Mouse (Mus musculus): Measurements from ENCODE around the gene Gm10358. TPM values are rescaled to one million over a fixed set of nuclear protein-coding genes. Genes with fewer than 3 reads are reported as not detected.
"Not testable (repeated sequence)": the region's sequence is repeated elsewhere in the genome, so short reads cannot be mapped to it uniquely, and the experiment has no call there.

The Gm10358 gene
- polyA plus RNA-seq (2015; fragmentation: Nextera tagmentation; extraction: Ambion mirVana), result 0.08 TPM in 1 of 2 replicates, not detected in the other

DNA sequence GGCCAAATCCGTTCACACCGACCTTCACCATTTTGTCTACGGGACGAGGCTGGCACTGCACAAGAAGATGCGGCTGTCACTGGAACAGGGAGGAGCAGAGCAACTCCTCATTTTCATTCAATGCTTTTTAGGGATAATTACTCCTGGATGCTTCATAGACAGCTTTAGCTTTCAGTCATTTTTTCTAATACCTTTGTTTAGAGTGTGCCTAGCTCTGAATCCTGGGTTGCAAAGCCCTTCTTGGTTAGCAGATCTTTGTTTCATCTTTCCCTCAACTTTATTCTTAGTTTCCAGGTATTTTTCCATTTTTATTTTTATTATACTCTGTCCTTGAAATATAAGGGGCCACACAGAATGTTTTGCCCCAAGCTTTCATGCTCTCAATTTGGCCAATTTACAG lies at the start of gene Gm10358:
Gene Gm10358, minus strand, starts transcription at position 101 of the 400 bp plus-strand sequence.
- no peak within 1 kb of the TSS for H3K4me3 ChIP-seq (replicated peaks)
- no peak for ATAC-seq (ENCODE audit: insufficient read depth)
- H3K27me3 ChIP-seq, result no peaks in the 10 kb centered on the region
- no peaks in the 10 kb centered on the region for H3K36me3 ChIP-seq (replicated peaks)
- WGBS (ENCODE audit: insufficient replicate concordance), result 79% methylated on average over 5 of the region's 5 CpGs
- H3K9me3 ChIP-seq (replicated peaks), result no peaks in the 10 kb centered on the region
- no peak within 1 kb of the TSS for H3K4me2 ChIP-seq
- no peaks in the 10 kb centered on the region for H3K4me1 ChIP-seq (replicated peaks)
- H3K9ac ChIP-seq, result no peak within 1 kb of the TSS
- no peak within 1 kb of the TSS for H3K27ac ChIP-seq (replicated peaks)

DNA sequence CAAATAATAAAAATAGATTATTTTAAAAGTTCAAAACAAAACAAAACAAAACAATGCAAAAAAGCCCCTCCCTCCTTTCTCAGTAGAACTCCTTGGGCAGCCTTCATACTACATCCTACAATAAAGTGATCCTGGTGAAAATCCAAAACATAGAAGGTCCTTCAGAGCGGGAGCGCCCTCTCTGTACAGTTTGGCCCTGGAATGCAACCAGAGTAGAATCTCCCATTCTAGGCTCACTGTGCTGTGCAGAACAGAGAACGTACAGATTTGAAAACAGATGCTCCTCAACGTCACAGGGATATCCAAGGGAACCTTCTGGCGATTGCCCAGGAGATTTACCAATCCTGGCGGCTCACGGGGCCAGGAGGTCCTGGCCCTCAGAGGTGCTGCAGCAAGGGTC lies 42.0 kb upstream of the Gm10358 start, which contains the start of gene Iqcm:
Gene Iqcm, plus strand, starts transcription at position 301 of the 400 bp plus-strand sequence.
- 59% methylated on average over 7 of the region's 7 CpGs for WGBS (ENCODE audit: insufficient replicate concordance)
- Histone ChIP-seq H3K4me3 (replicated peaks) (no peak within 1 kb of the TSS), H3K4me1 (replicated peaks) (no peaks in the 10 kb centered on the region), H3K36me3 (replicated peaks) (no peaks in the 10 kb centered on the region), H3K27me3 (no peaks in the 10 kb centered on the region), H3K9ac (no peak within 1 kb of the TSS), H3K4me2 (no peak within 1 kb of the TSS), H3K9me3 (replicated peaks) (no peaks in the 10 kb centered on the region), H3K27ac (replicated peaks) (no peak within 1 kb of the TSS)
- ATAC-seq (ENCODE audit: insufficient read depth), result no peak

DNA sequence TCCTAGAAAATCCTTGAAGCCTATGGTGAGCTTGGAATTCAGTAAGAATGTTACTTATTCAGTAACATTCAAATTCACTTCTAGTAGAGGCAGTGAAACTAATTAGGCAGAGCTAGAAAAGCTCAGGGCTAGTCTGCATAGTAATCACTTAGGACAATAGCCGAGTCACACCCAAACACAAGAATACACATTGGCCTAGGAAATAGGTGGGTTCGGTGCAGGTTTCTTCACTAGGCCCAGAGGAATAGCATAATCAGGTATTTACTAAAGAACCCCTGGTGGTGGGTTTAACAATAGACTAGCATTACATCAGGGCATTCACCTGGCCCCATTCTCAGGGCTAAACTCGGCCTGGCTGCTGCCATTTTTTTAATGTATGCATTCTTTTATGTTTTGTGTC lies 9.3 kb upstream of the Gm10358 start:
- 54% methylated on average over 3 of the region's 3 CpGs for WGBS (ENCODE audit: insufficient replicate concordance)
- ATAC-seq (ENCODE audit: insufficient read depth); H3K4me1 ChIP-seq (replicated peaks); H3K4me2 ChIP-seq; H3K36me3 ChIP-seq (replicated peaks); H3K9ac ChIP-seq; H3K9me3 ChIP-seq (replicated peaks); H3K27ac ChIP-seq (replicated peaks); H3K27me3 ChIP-seq; H3K4me3 ChIP-seq (replicated peaks): not testable (repeated sequence)

DNA sequence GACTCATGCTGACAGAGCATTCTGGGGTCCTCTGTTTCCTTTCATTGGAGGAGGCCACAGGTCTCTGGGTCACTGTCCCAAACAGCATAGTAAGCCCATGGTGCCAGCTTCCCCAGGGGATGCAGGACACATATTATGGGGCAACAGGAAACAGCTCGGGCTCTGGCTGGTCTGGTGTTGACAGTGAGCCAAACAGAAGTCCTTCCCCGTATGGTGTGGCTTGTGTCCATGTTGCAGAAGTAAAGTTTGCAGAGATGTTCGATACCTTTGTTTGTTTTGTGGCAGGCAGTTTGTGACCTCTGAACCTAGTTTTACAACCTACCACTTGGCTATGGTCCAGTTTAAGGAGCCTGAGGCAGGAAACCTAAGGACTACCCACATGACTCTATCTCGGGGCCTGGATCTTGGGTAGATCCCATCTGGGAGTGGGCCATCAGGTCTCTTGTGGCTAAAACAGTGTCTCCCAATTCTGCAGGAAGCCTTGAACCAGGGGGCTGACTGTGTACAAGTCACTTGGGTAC lies 21.6 kb downstream of the Gm10358 start:
- 55% methylated on average over 4 of the region's 4 CpGs for WGBS (ENCODE audit: insufficient replicate concordance)
- H3K27me3 ChIP-seq, result no peaks in the 10 kb centered on the region
- no peak overlapping the region for H3K4me2 ChIP-seq
- H3K9me3 ChIP-seq (replicated peaks), result no peaks in the 10 kb centered on the region
- no peak overlapping the region for H3K27ac ChIP-seq (replicated peaks)
- H3K9ac ChIP-seq, result no peak overlapping the region
- no peaks in the 10 kb centered on the region for H3K4me1 ChIP-seq (replicated peaks)
- H3K36me3 ChIP-seq (replicated peaks), result no peaks in the 10 kb centered on the region
- no peak for ATAC-seq (ENCODE audit: insufficient read depth)
- H3K4me3 ChIP-seq (replicated peaks), result no peak overlapping the region

DNA sequence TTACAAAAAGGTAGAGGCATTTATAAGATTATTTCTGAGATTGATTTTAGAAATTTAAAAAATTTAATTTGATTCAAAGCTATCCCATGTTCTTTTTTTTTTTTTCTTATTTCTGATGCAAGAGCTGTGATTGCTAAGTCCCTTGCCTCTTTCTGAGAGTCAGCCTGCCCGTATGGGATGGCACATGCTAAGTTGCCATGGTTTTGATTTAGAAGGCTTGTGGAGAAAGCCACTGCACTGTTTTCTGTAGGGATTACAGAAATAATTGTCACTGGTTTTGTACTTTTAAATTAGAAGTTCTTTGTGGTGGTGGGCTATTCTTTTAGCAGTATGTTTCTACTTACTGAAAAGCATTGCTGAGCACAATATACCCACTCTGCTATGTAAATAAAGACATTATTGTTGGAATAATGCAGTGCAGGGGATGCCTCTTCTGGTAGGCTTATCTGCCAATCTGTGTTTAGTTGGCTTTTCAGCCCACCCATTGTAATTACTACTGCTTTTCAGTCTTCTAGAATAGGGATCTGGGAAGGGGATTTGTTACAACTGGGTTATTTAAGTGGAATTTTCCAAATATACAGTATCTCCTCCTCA lies 30.8 kb downstream of the Gm10358 start:
- 51% methylated on average over 1 of the region's 1 CpGs for WGBS (ENCODE audit: insufficient replicate concordance)
- no peaks in the 10 kb centered on the region for H3K9me3 ChIP-seq (replicated peaks)
- H3K27me3 ChIP-seq, result no peaks in the 10 kb centered on the region
- no peak overlapping the region for H3K4me2 ChIP-seq
- no peaks in the 10 kb centered on the region for H3K36me3 ChIP-seq (replicated peaks)
- no peak overlapping the region for H3K27ac ChIP-seq (replicated peaks)
- H3K4me3 ChIP-seq (replicated peaks), result no peak overlapping the region
- no peak for ATAC-seq (ENCODE audit: insufficient read depth)
- H3K9ac ChIP-seq, result no peak overlapping the region
- H3K4me1 ChIP-seq (replicated peaks), result no peaks in the 10 kb centered on the region

DNA sequence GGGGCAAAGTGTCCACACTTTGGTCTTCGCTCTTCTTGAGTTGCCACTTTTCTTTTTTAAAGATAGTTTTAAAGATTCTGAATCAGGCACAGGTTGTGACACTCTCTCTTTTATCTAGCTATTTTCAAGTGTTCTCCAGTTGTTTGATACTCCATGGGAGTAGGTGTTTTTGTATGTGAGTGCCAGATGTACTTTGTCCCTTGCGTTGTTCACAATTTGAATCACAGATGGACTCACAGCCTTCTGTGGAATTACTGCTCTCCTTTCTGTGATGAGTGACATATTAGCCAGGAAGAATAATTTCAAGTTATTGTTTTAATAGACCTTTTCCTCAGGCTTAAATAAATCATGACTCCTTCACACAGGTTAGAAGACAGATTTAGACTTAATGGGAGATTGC lies 34.4 kb downstream of the Gm10358 start:
- Histone ChIP-seq H3K27me3 (no peaks in the 10 kb centered on the region), H3K4me3 (replicated peaks) (no peak overlapping the region), H3K4me1 (replicated peaks) (no peaks in the 10 kb centered on the region), H3K9ac (no peak overlapping the region), H3K27ac (replicated peaks) (no peak overlapping the region), H3K9me3 (replicated peaks) (no peaks in the 10 kb centered on the region), H3K4me2 (no peak overlapping the region), H3K36me3 (replicated peaks) (no peaks in the 10 kb centered on the region)
- 68% methylated on average over 2 of the region's 2 CpGs for WGBS (ENCODE audit: insufficient replicate concordance)
- ATAC-seq (ENCODE audit: insufficient read depth), result no peak

Other genes with a start within 250 kb of the Gm10358 start
- not detected in 2 replicates for gene Rasd2, start 192.6 kb downstream of the Gm10358 start, polyA plus RNA-seq (2015; fragmentation: Nextera tagmentation; extraction: Ambion mirVana)
- gene Iqcm, start 42.1 kb upstream of the Gm10358 start, polyA plus RNA-seq (2015; fragmentation: Nextera tagmentation; extraction: Ambion mirVana), result not detected in 2 replicates